Mouse (Mus musculus) skeletal muscle tissue, adult 2 months (tissue): ENCODE results near the gene Gys2.
A peak's percentile ranks its signal among the peaks of the same experiment; 100 is the strongest.

Source experiments
- DNase-seq: peaks from one replicate; pipeline ENCODE4 v3.0.0-alpha.2; 2012; ENCODE audit warnings: low read depth, low spot score

Gene Gys2

DNA sequence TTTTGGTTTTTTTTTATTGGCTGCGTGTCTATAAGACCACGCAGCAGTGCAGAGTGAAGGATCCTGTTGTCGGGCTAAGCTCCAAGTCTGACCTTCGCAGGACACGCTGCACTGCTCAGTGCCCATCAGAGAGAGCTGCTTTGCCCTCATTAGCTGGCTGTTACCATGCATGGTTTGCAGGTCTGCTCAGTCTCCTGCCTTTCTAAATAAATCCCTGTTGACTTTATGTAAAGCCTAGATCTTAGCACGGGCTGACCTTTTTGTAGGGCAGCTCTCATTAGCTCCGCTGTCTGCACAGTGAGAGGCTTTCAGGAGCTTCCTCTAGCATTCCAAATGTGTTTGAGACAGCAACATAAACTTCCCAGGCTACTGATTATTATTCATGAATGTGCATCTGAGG is 14.9 kb downstream of the Gys2 start:
- DNase-seq = no peak

DNA sequence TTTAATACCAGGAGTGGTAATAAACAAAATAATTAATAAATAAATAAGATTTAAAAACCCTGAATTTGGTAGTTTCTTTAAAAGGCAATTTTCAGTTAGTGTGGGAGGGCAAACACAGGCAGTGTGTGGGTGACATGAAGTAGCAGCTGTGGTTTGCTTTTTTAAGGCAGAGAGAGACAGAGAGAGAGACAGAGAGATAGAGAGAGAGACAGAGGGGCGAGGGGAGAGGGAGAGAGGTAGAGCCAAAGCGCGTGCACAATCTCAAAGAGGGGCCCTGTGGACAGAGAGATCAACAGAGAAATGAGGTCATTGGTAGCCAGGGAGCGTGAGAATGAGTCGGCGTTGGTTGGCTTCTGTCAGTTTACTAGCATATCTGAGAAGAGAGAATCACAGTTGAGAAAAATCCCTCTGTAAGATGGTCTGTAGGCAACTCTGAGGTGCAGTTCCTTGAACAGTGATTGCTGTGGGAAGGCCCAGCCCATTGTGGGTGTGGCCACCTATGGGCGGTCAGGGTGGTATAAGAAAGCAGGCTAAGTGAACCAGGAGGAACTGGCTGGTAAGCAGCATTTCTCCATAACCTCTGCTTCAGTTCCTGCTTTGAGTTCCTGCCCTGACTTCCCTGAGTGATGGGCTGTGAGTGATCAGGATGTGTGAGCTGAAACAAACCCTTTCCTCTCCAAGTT is 17.5 kb downstream of the Gys2 start:
- DNase-seq = no peak

DNA sequence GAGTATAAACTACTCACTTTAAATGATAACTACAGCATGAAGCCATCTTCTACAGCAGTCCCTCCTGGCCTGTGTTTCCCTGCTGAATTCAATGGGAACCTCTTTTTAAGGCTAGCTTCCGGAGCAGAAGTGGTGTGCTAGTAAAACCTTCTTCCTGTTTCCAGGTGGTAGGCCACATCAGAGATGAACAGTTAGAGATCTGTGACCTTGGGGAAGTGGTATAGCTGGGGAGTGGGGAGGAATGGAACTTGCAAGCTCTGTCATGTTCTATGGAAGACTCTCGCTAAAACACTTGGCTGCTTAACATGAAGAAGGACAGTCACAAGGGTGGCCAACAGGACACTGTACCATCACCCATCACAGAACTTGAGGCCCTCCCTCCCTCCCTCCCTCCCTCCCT is 19.6 kb downstream of the Gys2 start:
- DNase-seq = no peak

DNA sequence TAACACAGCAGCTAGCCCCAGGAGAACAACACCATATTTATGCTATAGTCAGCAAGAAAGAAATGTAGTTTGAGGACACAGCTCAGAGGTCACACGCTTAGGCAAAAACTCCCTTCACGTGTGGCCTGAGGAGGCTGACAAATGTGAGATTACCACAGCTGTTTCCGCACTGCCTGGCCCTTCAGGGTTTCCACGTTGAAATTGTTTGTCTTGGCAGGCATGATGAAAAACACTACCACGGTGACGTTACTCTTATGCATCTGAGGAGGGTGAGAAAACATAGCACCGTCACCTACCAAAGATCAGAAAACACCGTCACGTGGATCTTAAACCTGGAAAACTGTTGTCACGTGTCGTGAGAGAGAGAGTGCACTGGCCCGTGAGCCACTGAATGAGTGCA is 21.5 kb downstream of the Gys2 start:
- no peak for DNase-seq

DNA sequence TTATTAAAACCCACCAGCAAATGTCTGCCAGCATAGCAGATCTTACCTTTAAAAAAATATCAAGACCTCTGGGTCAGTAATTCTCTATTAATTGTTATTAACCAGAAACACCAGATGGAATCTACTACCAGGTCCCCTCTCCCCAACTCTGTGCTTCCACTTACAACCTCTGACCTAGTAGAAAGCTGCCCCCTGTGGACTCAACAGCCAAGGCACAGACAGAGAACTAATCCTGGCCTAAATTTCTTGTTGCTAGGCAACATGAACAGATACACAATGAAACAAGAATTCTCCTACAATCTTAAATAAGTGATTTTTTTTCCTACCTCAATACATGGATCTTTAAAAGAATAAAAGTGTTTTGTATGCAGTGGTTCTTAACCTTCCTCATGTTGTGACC is 43.8 kb downstream of the Gys2 start:
- DNase-seq = no peak

DNA sequence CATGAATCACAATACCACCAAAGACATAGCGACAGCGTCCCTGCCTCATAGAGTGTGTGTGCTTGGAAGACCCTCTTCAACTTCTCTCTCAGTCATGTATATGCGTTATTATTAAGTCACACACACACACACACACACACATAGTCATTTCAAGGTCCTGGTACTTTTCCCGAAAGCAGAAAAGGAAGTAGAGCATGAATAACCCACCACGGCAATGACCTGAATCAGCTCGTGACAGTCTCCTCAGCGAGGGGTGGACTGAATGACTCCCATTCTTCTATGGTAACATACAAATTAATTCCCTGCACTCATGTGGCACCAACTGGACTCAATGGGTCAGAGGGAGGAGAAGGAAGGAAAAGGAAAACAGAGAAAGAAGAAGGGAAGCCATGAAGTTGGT is 47.9 kb downstream of the Gys2 start:
- no peak for DNase-seq

DNA sequence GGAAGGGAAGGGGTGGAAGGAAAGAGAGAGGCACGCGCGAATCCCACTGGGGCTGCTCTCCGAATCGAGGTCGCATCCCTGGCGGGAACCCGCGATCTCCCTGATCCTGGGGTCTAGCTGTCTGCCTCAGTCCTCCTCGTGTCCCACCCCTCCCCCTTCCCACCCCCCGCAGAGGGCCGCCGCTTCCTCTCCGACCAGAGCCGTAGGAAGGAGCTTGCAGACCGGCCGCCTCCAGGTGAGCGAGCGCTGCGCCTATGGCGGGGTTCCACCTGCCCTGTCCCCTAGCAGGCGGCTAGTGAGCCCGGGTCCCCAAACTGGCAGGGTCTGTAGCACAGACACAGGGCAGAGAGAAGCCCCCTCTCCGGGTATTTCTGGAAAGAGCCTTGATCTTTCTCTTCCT is 58.3 kb downstream of the Gys2 start:
- no peak for DNase-seq

DNA sequence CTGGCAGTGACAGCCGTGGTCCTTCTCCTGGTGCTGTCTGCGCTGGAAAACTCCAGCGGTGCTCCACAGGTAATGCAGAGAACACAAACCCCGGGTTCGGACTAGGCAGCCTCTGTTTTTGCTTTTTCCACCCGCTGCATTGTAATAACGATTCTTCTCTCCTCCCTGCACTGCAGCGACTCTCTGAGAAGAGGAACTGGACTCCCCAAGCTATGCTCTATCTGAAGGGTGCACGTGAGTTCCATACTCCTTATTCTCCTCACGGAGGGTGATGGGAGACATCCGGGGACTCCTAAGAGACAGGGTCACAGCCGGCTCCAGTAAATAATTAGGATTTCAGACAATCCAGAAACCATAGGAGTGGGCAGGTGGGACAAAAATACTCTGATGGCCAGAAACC is 59.1 kb downstream of the Gys2 start:
- no peak for DNase-seq

DNA sequence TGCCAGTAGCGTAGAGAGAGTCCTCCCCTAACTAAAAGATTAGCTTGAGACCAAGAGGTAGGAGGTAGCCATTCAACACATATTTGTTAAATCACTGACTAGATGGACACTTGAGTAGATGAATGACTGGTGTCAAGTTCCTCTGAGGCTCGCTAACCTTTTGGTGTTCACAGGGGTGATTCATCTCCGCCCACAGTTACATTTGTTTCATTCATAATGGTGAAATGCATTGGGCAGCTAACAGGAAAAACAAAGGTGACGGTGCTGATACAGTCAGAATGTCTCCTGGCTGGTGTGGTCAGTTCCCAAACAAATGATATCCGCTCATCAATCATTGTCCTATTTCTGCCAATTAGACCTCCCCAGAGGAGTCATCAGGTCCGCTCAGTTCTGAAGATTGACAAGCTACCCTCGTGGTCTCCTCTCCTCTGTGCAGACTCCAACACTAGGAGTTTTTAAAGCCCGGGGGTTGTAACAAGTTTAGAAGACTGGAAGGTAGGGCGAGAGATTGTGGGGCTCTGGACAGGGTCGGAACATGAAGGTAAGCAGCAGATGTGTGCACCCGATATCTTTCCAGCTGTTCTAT is 59.9 kb downstream of the Gys2 start, which contains the start of gene Spx:
Gene Spx, plus strand, starts transcription at position 536 of the 586 bp plus-strand sequence.
- DNase-seq = no peak

DNA sequence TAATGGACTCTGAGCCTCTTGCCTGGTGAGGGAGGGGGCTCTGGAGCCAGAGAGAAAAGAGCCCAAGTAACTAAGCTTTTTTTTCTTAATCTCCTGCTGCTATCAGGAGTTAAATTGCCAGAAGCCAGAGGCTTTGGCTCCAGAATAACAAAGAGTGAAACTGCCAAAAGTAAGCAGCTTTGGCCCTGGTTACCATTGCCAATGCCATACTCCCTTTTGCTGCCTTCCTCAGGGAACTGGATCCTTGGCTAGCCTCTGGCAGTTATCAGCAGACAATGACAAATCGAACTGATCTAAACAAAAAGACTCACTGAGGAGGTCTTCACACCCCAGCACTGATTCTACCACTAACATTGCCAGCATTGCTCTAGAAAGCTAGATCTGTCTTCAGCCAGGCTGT is 61.8 kb downstream of the Gys2 start:
- DNase-seq = no peak

DNA sequence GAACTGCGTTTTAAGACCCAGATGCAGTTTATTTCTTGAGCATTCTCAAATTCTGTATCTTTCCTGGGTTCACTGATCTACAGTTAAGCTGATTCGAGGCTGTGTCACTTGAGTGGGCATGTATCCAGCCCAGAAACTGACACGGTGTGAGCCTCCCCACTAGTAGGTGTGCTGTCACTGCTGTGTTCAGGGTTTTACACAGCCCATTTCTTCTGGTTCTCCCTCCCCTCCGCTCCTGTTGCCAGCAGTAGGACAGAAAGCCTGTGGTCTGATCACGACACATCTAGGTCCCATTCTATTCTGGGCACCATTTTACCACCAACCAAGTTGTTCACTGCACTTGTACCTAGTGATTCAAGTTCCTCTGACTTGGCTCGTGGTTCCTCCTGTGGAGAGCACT is 77.2 kb downstream of the Gys2 start:
- no peak for DNase-seq

DNA sequence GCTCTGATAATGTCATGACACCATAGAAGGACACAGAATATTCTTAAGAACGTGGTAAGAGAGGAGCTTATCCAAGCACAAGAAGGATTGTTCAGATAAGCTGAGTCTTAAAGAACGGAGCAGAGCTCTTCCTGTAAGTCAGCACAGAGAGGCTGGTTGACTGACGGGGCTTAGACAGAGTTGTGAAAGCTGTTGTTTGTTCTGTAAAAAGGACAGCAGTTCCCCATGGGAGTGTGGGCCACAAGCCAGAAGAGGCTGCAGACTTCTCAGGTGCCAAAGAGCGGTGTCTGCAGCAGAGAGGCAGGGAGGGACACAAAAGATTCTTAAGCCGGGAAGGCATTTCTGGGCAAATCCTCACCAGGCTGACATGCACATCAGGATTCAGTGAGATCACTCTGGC is 78.2 kb downstream of the Gys2 start:
- no peak for DNase-seq

DNA sequence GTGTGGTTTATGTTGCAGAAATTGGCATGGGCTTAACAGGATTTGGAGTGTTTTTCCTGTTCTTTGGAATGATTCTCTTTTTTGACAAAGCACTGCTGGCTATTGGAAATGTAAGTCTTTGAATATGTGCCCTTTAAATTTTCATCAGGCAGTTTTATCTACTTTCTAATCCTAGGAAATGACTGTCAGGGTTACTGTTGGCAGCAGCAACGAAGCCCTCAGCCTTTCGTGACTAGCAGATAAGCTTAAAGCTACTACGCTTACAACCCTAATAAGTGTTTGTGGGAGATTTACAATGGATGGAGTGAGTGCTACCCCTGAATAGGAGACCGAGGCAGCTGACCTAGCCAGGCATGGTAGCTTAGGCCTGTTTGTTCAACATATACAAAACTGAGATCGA is 80.6 kb downstream of the Gys2 start:
- no peak for DNase-seq

DNA sequence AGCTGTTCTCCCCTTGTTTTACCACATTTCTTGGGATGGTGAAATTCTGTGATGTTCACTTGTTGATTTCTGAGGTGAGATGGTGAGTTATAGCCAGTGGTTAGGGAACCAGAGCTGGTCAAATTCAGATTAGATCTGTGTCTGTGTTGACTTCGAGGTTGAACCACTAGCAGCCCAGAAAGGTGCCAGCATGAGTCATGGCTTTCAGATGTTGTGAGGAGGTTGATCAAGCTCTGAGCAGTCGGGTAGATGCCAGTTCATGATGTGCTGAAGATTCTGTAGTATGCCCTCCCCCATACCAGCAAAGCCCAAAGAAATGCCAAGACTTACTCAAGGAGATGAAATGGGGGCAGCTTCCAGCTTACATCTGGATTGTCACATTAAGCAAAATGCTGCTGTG is 83.8 kb downstream of the Gys2 start:
- DNase-seq = no peak

DNA sequence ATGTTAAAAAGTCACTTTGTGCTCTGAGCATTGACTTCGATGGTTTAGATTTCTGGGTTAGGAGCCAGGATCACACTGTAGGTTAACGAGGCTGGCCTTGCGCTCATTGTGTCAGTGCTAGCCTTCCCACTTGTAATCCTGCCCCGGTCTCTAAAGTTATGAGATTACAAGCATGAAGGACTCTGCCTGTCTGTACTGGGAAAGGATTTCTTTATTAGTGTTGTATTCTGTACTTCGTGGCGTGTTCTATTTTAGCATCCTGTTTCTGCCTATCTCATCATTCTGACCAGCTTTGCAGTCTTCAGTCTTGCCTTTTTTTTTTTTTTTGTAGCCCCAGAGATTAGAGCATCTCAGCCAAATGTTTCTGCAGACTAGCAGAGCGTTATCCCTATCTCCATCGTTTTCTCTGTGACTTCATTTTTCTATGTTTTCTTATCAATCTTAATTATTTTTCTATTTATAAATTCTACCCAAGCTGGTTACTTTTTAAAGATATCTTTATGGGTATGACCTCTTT is 85.1 kb downstream of the Gys2 start:
- no peak for DNase-seq

DNA sequence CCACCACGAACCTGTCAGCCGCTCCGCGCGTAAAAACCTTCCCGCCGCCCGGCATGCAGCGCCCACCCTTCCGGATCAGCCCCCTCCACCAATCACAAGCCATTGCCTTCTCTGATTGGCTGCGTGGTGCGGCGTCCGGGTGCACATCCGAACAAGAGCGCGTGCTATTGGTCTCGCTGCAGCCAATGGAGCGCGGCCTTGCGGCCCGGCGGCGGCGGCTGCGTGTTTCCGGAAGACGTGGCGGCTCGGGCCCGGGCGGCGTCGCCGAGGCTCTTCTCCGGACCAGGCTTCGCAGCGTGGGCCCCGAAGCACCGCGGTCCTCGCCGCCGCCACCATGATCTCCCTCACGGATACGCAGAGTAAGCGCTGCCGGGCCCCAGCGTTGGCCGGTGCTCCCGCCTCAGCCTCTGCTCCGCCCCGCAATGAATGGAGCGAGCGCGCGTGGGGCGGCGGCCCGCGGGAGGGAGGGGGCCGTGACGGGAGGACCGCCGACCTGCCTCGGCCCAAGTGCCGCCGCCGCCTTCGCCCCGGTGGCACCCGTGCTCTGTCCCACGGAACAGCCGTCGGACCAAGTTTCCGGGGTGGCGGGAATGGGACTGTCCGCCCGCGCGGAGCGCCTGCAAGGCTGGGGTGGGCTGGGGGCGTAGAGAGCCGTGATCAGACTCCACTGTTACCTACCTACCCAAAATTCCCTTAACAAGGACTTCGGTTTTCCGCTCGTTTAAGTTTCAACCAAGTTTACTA is 85.7 kb downstream of the Gys2 start, which contains the start of the genes Recql and Golt1b:
Gene Recql, minus strand, starts transcription at position 77 of the 744 bp plus-strand sequence.
Gene Golt1b, plus strand, starts transcription at position 211 of the 744 bp plus-strand sequence.
- DNase-seq = peak; percentile 97

DNA sequence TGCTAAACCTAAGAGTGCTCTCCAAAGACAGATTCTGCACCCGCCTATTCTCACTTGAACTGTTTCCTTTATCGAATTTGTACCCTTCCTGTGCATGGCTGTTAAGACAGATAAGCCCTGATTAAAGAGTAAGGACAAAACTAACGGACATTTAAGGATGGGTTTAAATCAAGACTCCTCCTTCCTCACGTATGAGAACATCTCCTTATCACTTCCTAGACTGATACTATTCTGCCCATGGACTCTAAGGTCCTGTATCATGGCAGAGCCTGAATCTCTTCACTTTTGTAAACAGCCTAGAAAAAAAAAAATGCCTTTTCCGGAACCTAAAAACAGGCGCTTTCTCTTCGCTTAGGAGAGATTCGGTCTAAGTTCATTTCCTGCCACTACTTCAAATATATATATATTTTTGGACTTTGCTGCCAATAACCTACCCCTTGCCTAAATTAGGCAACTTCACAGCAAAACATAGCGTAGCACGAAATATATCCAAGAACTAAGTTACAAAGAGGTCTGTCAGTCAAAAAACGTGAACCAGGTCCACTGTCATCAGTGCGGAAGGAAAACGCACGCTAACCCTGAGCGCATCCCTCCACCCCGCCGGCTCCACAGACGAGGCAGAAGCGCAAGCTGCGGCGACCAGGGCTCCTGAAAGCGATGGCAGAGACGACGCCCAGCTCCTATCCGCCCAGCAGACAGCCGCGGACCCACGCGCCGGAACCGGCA is 86.5 kb downstream of the Gys2 start:
- DNase-seq = no peak

DNA sequence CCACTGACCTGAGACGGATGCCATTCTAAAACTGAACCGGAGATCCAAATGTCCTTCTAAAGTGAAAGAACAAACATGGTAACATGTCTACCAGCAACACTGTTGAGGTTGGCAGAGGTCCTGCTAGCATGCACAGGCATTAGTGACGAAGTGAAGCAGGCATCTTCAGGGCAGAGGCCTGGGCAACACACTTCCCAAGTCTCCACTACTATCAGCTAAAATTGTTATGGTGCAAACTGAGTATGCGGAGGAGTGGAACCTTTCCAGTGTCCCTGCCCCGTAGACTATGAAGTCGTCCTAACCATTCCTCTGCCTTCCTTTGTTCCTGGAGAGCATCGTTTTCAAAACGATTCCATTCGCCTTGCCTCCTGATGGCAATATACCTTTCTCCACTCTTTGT is 88.4 kb downstream of the Gys2 start:
- DNase-seq = no peak

DNA sequence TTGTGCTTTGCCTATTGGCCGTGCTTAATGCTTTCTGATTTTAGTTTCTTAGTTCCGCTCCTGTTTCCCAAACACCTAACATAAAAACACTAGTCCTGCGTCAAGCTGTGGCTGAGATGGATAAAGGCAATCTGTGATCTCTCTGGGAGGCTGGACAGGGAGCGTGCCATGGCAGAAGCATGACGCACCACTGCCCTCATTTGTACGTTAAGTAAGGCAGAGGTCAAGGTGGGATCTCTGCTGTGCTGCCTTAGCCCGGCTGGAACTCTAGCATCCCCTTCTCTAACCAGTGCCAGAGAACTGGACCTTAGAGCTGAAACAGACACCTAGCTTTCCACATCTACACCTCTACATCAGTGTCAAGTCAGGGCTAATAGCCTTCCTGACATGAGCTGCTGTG is 91.3 kb downstream of the Gys2 start:
- no peak for DNase-seq

DNA sequence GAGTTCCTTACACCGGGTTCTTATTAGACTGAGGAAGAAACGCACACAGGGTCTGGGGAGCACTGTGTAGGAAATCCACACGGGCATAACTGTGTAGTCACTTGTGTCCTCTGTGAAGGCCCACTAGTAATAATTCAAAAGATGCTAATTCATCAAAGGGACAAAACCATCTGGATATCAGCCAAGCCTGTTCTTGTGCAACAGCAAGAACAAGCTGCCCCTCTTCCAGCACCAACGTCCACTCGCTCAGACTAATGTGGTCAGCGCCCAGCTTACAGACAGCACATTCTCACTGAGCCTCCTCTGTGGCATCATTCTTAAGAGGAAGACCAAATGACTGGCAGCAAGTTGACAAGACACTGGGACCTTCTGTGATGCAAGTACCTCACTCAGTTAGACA is 92.9 kb downstream of the Gys2 start:
- no peak for DNase-seq

DNA sequence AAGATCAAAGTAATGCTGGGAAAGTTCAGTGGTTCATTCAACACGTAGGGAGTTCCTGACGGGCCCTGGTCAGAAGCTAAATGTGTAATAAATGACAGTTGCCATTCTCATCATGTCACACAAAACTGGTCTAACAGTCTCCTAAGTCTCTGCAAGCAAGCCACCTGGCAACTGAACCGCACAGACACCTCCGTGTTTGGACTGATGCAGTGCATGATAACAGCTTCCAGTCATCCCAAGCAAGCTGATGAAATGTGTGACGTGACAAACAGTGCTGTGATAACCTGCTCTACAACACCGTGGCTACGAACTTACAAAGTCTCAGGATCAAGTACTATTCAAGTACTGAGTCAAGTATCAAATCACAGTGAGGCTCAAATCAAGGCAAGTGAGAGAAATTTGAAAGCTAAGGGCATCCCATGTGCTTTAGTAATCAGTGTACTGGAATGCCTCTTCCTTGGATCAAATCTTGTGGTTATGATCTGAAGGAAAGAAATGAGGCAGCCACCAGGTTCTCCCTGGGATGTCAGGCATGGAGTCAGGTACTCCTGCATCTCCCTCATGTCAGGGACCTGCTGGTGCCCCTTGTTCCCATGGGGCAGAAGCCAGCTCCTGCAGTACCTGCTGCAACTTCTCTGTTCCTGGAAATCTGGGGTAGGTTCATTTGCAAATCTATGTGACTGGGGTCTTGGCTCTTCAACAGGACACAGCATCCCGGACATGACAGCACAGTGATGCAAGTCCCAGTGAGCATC is 94.2 kb downstream of the Gys2 start:
- no peak for DNase-seq
